Mouse (Mus musculus): ENCODE measurements around the gene H2-Eb2.
A peak's percentile ranks its signal among the peaks of the same experiment; 100 is the strongest.

Gene H2-Eb2

GRCm38 (mm10) chr17:34363676-34364310 lies 38.3 kb downstream of the H2-Eb2 start:
- DNase-seq: no peak

GRCm38 (mm10) chr17:34365031-34365430 lies 39.6 kb downstream of the H2-Eb2 start:
- no peak for DNase-seq

- DNase-seq: no peak
Measured at GRCm38 (mm10) chr17:34370563-34370962, 45.1 kb downstream of the H2-Eb2 start.

- no peak for DNase-seq
Measured at GRCm38 (mm10) chr17:34373055-34373709, 47.7 kb downstream of the H2-Eb2 start.

GRCm38 (mm10) chr17:34376847-34377246 lies 51.4 kb downstream of the H2-Eb2 start, which contains the start of gene Btnl1:
Gene Btnl1 (plus strand): TSS chr17:34377132.
- DNase-seq: no peak

- no peak for DNase-seq
Measured at GRCm38 (mm10) chr17:34377450-34378209, 52.2 kb downstream of the H2-Eb2 start.

DNA sequence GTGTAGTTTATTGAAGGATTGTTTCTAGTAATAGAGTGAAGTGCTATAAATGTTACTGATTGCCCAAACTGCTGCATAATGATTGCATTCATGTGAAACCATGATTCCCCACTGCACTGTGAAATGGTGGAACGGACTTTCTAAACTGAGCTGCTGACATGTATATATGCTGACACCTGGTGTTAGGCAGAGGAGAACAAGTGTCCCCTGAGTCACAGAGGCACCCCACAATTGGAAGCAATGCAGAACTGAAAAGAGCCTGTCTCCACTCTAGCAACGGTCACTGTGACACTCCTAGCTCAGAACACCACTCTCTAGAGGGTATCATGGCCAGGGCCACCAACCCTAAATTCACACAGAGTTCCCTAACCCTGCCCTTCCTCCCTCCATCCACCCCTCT lies 53.3 kb downstream of the H2-Eb2 start:
- DNase-seq: no peak

DNA sequence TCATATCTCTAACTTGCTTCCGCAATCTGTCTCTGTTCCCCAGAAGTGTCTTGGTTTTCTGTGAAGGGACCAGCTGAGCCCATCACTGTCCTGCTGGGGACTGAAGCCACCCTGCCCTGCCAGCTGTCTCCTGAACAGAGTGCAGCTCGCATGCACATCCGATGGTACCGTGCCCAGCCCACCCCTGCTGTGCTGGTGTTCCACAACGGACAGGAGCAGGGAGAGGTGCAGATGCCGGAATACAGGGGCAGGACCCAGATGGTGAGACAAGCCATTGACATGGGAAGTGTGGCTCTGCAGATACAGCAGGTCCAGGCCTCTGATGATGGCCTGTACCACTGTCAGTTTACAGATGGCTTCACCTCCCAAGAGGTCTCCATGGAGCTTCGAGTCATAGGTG lies 54.0 kb downstream of the H2-Eb2 start:
- no peak for DNase-seq

GRCm38 (mm10) chr17:34381876-34382275 lies 56.4 kb downstream of the H2-Eb2 start:
- no peak for DNase-seq

DNA sequence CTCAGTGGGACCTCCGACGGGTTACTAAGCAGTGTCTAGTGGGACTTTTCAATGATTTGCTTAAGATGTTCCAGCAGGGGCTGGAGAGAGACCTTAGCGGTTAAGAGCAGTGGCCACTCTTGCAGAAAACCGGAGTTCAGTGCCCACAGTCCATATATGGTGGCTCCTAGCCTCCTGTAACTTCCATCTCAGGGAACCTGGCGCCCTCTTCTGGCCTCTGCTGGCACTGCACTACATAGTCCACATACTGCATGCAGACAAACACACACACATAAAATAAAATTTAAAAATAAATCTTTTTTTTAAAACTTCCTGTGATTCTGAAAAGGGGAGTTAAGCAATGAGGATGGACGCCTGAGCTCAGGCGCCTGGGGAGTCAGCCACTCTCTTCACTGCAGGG lies 57.7 kb downstream of the H2-Eb2 start:
- DNase-seq: no peak

DNA sequence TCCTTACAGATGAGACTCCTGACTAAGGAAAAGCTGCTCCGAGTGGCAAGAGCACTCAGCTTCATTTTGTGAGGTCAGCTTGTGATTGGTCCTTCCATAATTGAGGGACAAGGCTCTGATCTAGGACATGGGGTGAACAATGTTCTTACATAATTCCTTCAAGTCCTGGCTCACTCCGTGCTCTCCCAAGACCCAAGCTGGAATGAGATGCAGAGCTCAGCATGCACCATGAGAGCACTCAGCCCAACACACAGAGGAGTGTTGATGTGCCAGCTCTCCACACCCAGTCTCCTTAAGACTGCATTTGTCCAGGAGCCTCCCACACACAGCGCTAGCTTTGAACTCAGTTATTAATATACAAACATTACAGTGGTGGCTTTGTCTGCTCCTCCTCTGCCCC lies 59.2 kb downstream of the H2-Eb2 start:
- DNase-seq: no peak

GRCm38 (mm10) chr17:34386656-34387055 lies 61.2 kb downstream of the H2-Eb2 start:
- no peak for DNase-seq

- peak; percentile 62 for DNase-seq
Measured at GRCm38 (mm10) chr17:34388513-34388912, 63.0 kb downstream of the H2-Eb2 start.
